Mouse (Mus musculus): ENCODE measurements around the gene Klhl20. TPM values are rescaled to one million over a fixed set of nuclear protein-coding genes. Genes with fewer than 3 reads are reported as not detected.

The Klhl20 gene
- polyA plus RNA-seq, 1 experiment from 2014 or later, result 18.9 TPM

Other genes starting within 250 kb of the Klhl20 start
- 14.5 and 15.0 TPM in 2 replicates for gene Rc3h1, start 225.1 kb downstream of the Klhl20 start, polyA plus RNA-seq (2014; fragmentation: Nextera tagmentation; extraction: Ambion mirVana)
- gene Serpinc1, start 152.9 kb downstream of the Klhl20 start, polyA plus RNA-seq (2014; fragmentation: Nextera tagmentation; extraction: Ambion mirVana), result 2.0 and 2.4 TPM in 2 replicates
- 12.7 and 14.1 TPM in 2 replicates for gene Zbtb37, start 96.7 kb downstream of the Klhl20 start, polyA plus RNA-seq (2014; fragmentation: Nextera tagmentation; extraction: Ambion mirVana)
- gene Dars2, start 60.9 kb downstream of the Klhl20 start, polyA plus RNA-seq (2014; fragmentation: Nextera tagmentation; extraction: Ambion mirVana), result 26.1 and 31.2 TPM in 2 replicates
- gene Cenpl, start 60.8 kb downstream of the Klhl20 start, polyA plus RNA-seq (2014; fragmentation: Nextera tagmentation; extraction: Ambion mirVana), result 28.7 and 32.7 TPM in 2 replicates
- 1.6 and 1.9 TPM in 2 replicates for gene Ankrd45, start 11.2 kb upstream of the Klhl20 start, polyA plus RNA-seq (2014; fragmentation: Nextera tagmentation; extraction: Ambion mirVana)
- not detected in 2 replicates for gene Tex50, start 27.8 kb upstream of the Klhl20 start, polyA plus RNA-seq (2014; fragmentation: Nextera tagmentation; extraction: Ambion mirVana)
- 396 and 432 TPM in 2 replicates for gene Prdx6, start 119.7 kb upstream of the Klhl20 start, polyA plus RNA-seq (2014; fragmentation: Nextera tagmentation; extraction: Ambion mirVana)